Mouse (Mus musculus): ENCODE measurements at regions not wholly inside any gene's neighbourhood (a gene's known extent, or its start where the extent isn't known, plus 50 kb on each side); places are given as distances from the start of the nearest gene placed in this dataset.

DNA sequence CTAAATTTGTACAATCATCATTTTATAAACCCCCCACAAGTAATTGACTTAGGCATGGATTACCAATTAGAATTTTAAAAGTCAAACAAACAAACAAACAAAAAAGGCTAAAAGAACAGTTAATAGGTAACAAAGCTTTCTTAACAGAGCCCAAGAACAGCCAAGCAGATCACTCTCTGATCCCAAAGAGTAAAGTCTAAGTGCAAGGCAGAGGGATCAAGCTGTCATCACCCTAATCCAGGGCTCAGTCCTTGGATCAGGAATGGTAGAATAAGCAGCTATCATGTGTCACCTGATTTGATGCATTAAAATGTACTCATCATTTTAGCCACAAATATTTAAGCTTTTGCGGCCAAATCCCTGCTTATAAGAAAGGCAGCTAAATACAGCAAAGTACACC lies 183.8 kb upstream of the Rps6ka3 start:
- 96% methylated on average over 1 of the region's 1 CpGs for WGBS
- Histone ChIP-seq H3K4me3 (ENCODE audit: control insufficient read depth, insufficient read depth, low read length) (no peak overlapping the region), H3K27ac (ENCODE audit: control insufficient read depth, insufficient read depth, low read length) (no peak overlapping the region), H3K27me3 (ENCODE audit: control insufficient read depth, insufficient read depth, low read length) (no peaks in the 10 kb centered on the region), H3K36me3 (ENCODE audit: control insufficient read depth, insufficient read depth, low read length) (no peaks in the 10 kb centered on the region), H3K4me1 (replicated peaks; ENCODE audit: control insufficient read depth, insufficient read depth, low read length) (no peaks in the 10 kb centered on the region)
- no peak for DNase-seq
- TF ChIP-seq CTCF (IDR thresholded peaks at IDR 0.05; ENCODE audit: borderline replicate concordance, control insufficient read depth, extremely low read depth, insufficient read depth, low read length, poor library complexity): no peak
- no peak for TF ChIP-seq POLR2A (IDR thresholded peaks at IDR 0.05; ENCODE audit: control insufficient read depth, extremely low read depth, insufficient read depth, low read length, poor library complexity)

- Histone ChIP-seq H3K4me3 (ENCODE audit: control insufficient read depth, insufficient read depth, low read length) (no peak overlapping the region), H3K27me3 (ENCODE audit: control insufficient read depth, insufficient read depth, low read length) (no peaks in the 10 kb centered on the region), H3K4me1 (replicated peaks; ENCODE audit: control insufficient read depth, insufficient read depth, low read length) (no peaks in the 10 kb centered on the region), H3K36me3 (ENCODE audit: control insufficient read depth, insufficient read depth, low read length) (no peaks in the 10 kb centered on the region), H3K27ac (ENCODE audit: control insufficient read depth, insufficient read depth, low read length) (no peak overlapping the region)
- WGBS: 90% methylated on average over 4 of the region's 4 CpGs
- DNase-seq: no peak
- TF ChIP-seq POLR2A (IDR thresholded peaks at IDR 0.05; ENCODE audit: control insufficient read depth, extremely low read depth, insufficient read depth, low read length, poor library complexity) (no peak), CTCF (IDR thresholded peaks at IDR 0.05; ENCODE audit: borderline replicate concordance, control insufficient read depth, extremely low read depth, insufficient read depth, low read length, poor library complexity) (no peak)
Observed at GRCm38 (mm10) chrX:159031927-159032326, 178.2 kb upstream of the Rps6ka3 start.

GRCm38 (mm10) chrX:159043432-159043831 lies 166.7 kb upstream of the Rps6ka3 start:
- Histone ChIP-seq H3K27me3 (ENCODE audit: control insufficient read depth, insufficient read depth, low read length) (no peaks in the 10 kb centered on the region), H3K4me1 (replicated peaks; ENCODE audit: control insufficient read depth, insufficient read depth, low read length) (no peaks in the 10 kb centered on the region), H3K36me3 (ENCODE audit: control insufficient read depth, insufficient read depth, low read length) (no peaks in the 10 kb centered on the region), H3K4me3 (ENCODE audit: control insufficient read depth, insufficient read depth, low read length) (no peak overlapping the region), H3K27ac (ENCODE audit: control insufficient read depth, insufficient read depth, low read length) (no peak overlapping the region)
- 7% methylated on average over 3 of the region's 3 CpGs for WGBS
- peak; percentile 64 for DNase-seq
- TF ChIP-seq POLR2A (IDR thresholded peaks at IDR 0.05; ENCODE audit: control insufficient read depth, extremely low read depth, insufficient read depth, low read length, poor library complexity) (no peak), CTCF (IDR thresholded peaks at IDR 0.05; ENCODE audit: borderline replicate concordance, control insufficient read depth, extremely low read depth, insufficient read depth, low read length, poor library complexity) (no peak)

- Histone ChIP-seq H3K27ac (ENCODE audit: control insufficient read depth, insufficient read depth, low read length) (no peak overlapping the region), H3K4me3 (ENCODE audit: control insufficient read depth, insufficient read depth, low read length) (no peak overlapping the region), H3K36me3 (ENCODE audit: control insufficient read depth, insufficient read depth, low read length) (no peaks in the 10 kb centered on the region), H3K4me1 (replicated peaks; ENCODE audit: control insufficient read depth, insufficient read depth, low read length) (no peaks in the 10 kb centered on the region), H3K27me3 (ENCODE audit: control insufficient read depth, insufficient read depth, low read length) (no peaks in the 10 kb centered on the region)
- TF ChIP-seq CTCF (IDR thresholded peaks at IDR 0.05; ENCODE audit: borderline replicate concordance, control insufficient read depth, extremely low read depth, insufficient read depth, low read length, poor library complexity) (no peak), POLR2A (IDR thresholded peaks at IDR 0.05; ENCODE audit: control insufficient read depth, extremely low read depth, insufficient read depth, low read length, poor library complexity) (no peak)
- DNase-seq: no peak
- 68% methylated on average over 2 of the region's 2 CpGs for WGBS
Observed at GRCm38 (mm10) chrX:159047876-159048275, 162.2 kb upstream of the Rps6ka3 start.

GRCm38 (mm10) chrX:159055689-159056461 lies 154.2 kb upstream of the Rps6ka3 start:
- 5% methylated on average over 8 of the region's 8 CpGs for WGBS
- TF ChIP-seq POLR2A (IDR thresholded peaks at IDR 0.05; ENCODE audit: control insufficient read depth, extremely low read depth, insufficient read depth, low read length, poor library complexity): no peak
- no peak for TF ChIP-seq CTCF (IDR thresholded peaks at IDR 0.05; ENCODE audit: borderline replicate concordance, control insufficient read depth, extremely low read depth, insufficient read depth, low read length, poor library complexity)
- Histone ChIP-seq H3K27me3 (ENCODE audit: control insufficient read depth, insufficient read depth, low read length) (no peaks in the 10 kb centered on the region), H3K27ac (ENCODE audit: control insufficient read depth, insufficient read depth, low read length) (no peak overlapping the region), H3K4me3 (ENCODE audit: control insufficient read depth, insufficient read depth, low read length) (no peak overlapping the region), H3K36me3 (ENCODE audit: control insufficient read depth, insufficient read depth, low read length) (no peaks in the 10 kb centered on the region), H3K4me1 (replicated peaks; ENCODE audit: control insufficient read depth, insufficient read depth, low read length) (no peaks in the 10 kb centered on the region)
- no peak for DNase-seq

GRCm38 (mm10) chrX:159056462-159056805 lies 153.7 kb upstream of the Rps6ka3 start:
- Histone ChIP-seq H3K36me3 (ENCODE audit: control insufficient read depth, insufficient read depth, low read length) (no peaks in the 10 kb centered on the region), H3K4me1 (replicated peaks; ENCODE audit: control insufficient read depth, insufficient read depth, low read length) (no peaks in the 10 kb centered on the region), H3K27me3 (ENCODE audit: control insufficient read depth, insufficient read depth, low read length) (no peaks in the 10 kb centered on the region), H3K4me3 (ENCODE audit: control insufficient read depth, insufficient read depth, low read length) (no peak overlapping the region), H3K27ac (ENCODE audit: control insufficient read depth, insufficient read depth, low read length) (no peak overlapping the region)
- TF ChIP-seq CTCF (IDR thresholded peaks at IDR 0.05; ENCODE audit: borderline replicate concordance, control insufficient read depth, extremely low read depth, insufficient read depth, low read length, poor library complexity) (no peak), POLR2A (IDR thresholded peaks at IDR 0.05; ENCODE audit: control insufficient read depth, extremely low read depth, insufficient read depth, low read length, poor library complexity) (no peak)
- no peak for DNase-seq

DNA sequence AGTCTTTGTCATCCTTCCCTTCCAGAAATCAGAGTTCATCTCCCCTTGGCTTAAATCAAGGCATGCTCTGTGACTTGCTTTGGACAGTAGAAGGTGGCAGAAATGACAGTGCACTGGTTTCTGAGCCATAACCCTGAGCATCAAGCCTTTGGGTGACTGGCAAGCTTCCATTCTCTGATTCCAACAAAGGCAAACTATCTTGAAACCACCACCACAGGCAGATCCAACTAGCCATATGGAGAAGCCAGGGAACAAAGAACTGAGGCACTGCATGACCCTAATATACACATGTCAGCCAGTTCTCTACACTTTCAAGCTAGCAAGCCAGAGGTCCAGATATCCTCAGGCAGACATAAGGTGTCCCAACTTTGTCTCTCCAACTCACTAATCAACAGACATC lies 151.2 kb upstream of the Rps6ka3 start:
- Histone ChIP-seq H3K4me3 (ENCODE audit: control insufficient read depth, insufficient read depth, low read length) (no peak overlapping the region), H3K27me3 (ENCODE audit: control insufficient read depth, insufficient read depth, low read length) (no peaks in the 10 kb centered on the region), H3K36me3 (ENCODE audit: control insufficient read depth, insufficient read depth, low read length) (no peaks in the 10 kb centered on the region), H3K4me1 (replicated peaks; ENCODE audit: control insufficient read depth, insufficient read depth, low read length) (no peaks in the 10 kb centered on the region), H3K27ac (ENCODE audit: control insufficient read depth, insufficient read depth, low read length) (no peak overlapping the region)
- TF ChIP-seq POLR2A (IDR thresholded peaks at IDR 0.05; ENCODE audit: control insufficient read depth, extremely low read depth, insufficient read depth, low read length, poor library complexity): no peak
- TF ChIP-seq CTCF (IDR thresholded peaks at IDR 0.05; ENCODE audit: borderline replicate concordance, control insufficient read depth, extremely low read depth, insufficient read depth, low read length, poor library complexity): no peak
- DNase-seq: no peak
